Mouse (Mus musculus): ENCODE measurements around the gene Col6a4.

Col6a4 gene

DNA sequence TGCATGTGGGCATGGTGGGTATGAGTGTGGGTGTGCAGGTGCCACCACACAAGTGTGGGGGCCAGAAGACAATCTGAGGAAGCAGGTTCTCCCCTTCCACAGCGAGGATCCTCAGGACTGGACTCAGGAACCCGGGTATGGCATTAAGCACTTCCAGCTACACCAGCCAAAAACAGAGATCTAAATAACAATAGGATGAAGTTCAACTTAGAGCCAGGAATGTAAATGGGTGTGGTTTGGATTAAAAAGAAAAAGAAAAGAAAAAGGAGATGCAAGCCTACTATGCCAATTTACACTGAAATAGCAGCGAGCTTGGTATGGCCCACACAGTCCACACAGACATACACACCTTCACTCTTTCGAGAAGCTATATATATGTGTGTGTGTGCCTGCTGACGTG, 128.6 kb downstream of the Col6a4 start:
- in situ Hi-C loops (cut with MboI, MseI): no loop called here

DNA sequence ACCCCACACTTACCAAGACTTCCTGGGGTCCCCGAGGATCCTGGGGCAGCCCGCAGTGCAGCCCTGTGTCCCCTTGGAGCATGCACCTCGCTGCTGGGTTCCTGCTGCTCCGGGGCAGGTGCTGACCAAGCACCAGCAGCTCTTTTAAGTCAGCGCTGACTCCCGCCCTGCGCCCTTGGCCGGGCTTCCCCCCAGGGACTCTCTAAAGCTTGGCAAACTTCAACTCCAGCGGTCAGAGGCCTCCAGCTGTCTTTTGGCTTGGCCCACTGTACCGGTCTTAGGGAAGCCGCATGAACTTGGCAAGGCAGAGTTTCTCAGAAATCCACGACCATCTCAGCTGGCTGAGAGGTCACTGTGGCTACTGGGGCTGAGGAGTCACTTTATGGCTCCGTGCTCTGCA, 136.1 kb downstream of the Col6a4 start, which contains the start of gene Col6a5:
Col6a5 (minus strand) TSS at position 111 of the 400 bp plus-strand sequence.
- in situ Hi-C loops (cut with MboI, MseI): no loop called here

DNA sequence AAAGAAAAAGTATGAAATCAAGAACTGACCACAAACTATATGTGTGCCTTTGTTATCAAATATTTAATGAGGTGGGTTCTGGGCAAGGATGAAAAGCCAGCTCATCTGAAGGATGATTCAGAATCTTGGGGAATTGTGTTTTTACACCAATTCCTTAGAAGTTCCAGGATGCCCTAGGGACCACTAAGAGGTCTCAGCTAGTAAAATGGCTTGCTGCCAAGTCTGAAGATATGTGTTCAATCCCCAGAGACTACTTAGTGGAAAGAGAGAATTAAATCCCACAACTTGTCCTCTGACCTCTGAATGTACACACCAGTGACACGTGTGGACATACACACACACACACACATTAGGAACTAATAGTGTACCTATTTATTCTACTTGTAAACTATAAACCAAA, 137.5 kb downstream of the Col6a4 start:
- in situ Hi-C loops (cut with MboI, MseI): no loop called here

DNA sequence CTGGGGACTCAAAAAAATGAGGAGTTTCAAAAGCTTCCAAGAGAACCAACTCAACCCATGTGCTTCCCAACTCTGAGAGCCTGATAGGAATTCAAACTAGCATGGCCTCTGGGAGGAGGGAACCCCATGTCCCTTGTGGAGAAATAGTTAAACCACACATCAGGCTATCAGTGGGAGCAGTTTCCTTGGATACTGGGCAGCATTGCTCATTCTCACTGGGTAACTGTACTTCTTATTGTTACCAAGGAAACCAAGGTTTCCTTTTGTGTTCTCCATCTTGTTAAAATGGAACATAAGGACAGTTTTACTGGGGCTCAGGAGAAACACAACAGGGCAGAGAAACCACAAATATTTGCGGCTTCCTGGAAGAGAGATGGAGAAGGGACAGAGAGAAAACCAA, 146.8 kb downstream of the Col6a4 start:
- in situ Hi-C loops (cut with MboI, MseI): no loop called here

DNA sequence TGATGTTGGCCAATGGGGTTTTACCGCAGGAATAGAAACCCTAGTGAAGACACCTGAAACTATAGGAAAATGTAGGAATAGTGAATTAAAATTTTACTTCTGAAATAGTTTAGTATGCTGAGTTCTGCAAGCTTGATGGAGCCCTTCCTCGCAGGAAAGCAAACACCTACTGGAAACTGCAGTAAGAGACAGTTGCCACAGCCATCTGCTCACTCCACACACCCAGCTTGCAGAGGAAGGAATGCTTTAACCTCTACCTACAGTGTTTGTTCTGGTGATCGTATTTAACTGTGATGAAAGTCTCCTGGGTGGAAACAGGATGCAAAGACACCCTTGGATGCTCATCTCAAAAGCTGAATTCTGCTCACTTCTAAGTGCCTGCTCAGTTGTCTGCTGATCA, 149.0 kb downstream of the Col6a4 start:
- in situ Hi-C loops (cut with MboI, MseI): no loop called here

Measured in T-helper 1 cell (primary cell).